Comparison of ENCODE assay signal across 10 mouse cellular contexts in the genomic region with DNA sequence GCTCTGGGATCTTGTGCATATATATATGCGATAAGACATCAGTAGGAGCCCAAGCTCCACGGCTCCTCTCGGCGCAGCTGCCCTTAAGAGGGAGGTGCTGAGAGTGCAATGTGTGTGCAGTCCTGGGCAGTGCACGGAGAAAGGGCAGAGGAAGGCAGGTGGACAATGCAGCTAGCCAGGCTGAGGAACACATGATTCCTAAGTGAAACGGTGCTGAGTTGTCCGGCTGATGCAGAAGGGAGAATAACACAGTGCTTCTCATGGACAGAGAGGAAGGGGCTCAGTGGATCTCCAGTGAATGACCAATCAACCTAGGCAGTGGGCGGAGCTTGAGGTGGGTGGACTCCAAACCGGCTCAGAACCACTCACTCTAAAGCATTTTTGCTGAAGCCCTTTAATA. TPM values are rescaled to one million over a fixed set of nuclear protein-coding genes. Genes with fewer than 3 reads are reported as not detected.
DNase-seq lines count a peak whose midpoint lies in the region; ATAC-seq and TF ChIP-seq lines count a peak whose summit lies in the region.
"Had no signal": no experiment of that assay in that cellular context is flagged by ENCODE, and none has a peak within 500 bp of the region (broad histone marks: within the 10 kb centered on the region; RNA-seq: fewer than 3 reads in every experiment).

No protein-coding gene starts in this region.

- H3K4me2 ChIP-seq in midbrain, embryonic 16.5 days (ENCODE audit: low read length): no peak overlapping the region
- no peak overlapping the region for H3K4me2 ChIP-seq in midbrain, embryonic 11.5 days
- peak overlapping the region; percentile 39 for H3K4me2 ChIP-seq in limb, embryonic 11.5 days (ENCODE audit: low read depth, severe bottlenecking)

- no peak overlapping the region for H3K9ac ChIP-seq in midbrain, embryonic 16.5 days (ENCODE audit: low read depth, low read length)
- H3K9ac ChIP-seq in midbrain, embryonic 11.5 days (ENCODE audit: low read length): no peak overlapping the region
- no peak overlapping the region for H3K9ac ChIP-seq in limb, embryonic 11.5 days (ENCODE audit: low read length)

- H3K27ac ChIP-seq in midbrain, embryonic 16.5 days (ENCODE audit: low read length): no peak overlapping the region
- H3K27ac ChIP-seq in midbrain, embryonic 11.5 days (ENCODE audit: low read depth, low read length): no peak overlapping the region
- peak overlapping the region; percentile 61; the same call in 1 of the 2 replicates for H3K27ac ChIP-seq in limb, embryonic 11.5 days (replicated peaks; ENCODE audit: low read depth, low read length)
- no peak overlapping the region for H3K27ac ChIP-seq in layer of hippocampus, adult 2 months

- H3K36me3 ChIP-seq in midbrain, embryonic 16.5 days (ENCODE audit: control insufficient read depth, insufficient read depth, low read length): peaks cover 3% of the 10 kb centered on the region; the same call in 1 of the 2 replicates
- H3K36me3 ChIP-seq in midbrain, embryonic 11.5 days (ENCODE audit: control insufficient read depth, insufficient read depth, low read length): 0 out of 2 replicates have a peak, but pooled peaks cover 4% of the 10 kb centered on the region
- peaks cover 6% of the 10 kb centered on the region; the same call in 1 of the 2 replicates for H3K36me3 ChIP-seq in limb, embryonic 11.5 days (ENCODE audit: control insufficient read depth, insufficient read depth, low read length)

- peak; percentile 13 for DNase-seq in adrenal gland, postnatal 14 days
- DNase-seq in adrenal gland, adult (ENCODE audit: inconsistent age in 2 of 2, low spot score in 1 of 2): no peak
- no peak for DNase-seq in midbrain, embryonic 11.5 days (ENCODE audit: low spot score, missing footprints)
- DNase-seq in limb, embryonic 11.5 days (ENCODE audit: low spot score): peak; percentile 66
- DNase-seq in layer of hippocampus, adult 2 months (ENCODE audit: low spot score in 2 of 2): no peak
- no peak for DNase-seq in c-Kit-positive CD71-positive TER-119-positive erythroid progenitor cells, embryonic 14.5 days (ENCODE audit: low spot score)
- DNase-seq in gastrocnemius, postnatal 10 days: no peak
- DNase-seq: cerebellum, postnatal 10 days; lung, postnatal 10 days had no signal

- H3K9me3 ChIP-seq in midbrain, embryonic 16.5 days (replicated peaks; ENCODE audit: control insufficient read depth, low read length, poor library complexity, severe bottlenecking): no peaks in the 10 kb centered on the region
- H3K9me3 ChIP-seq in midbrain, embryonic 11.5 days (ENCODE audit: control insufficient read depth, low read length): no peaks in the 10 kb centered on the region
- H3K9me3 ChIP-seq in limb, embryonic 11.5 days (ENCODE audit: control insufficient read depth, low read length): no peaks in the 10 kb centered on the region

- WGBS in midbrain, embryonic 16.5 days: 75% methylated on average over 9 of the region's 9 CpGs
- 81% methylated on average over 9 of the region's 9 CpGs for WGBS in midbrain, embryonic 11.5 days
- 27% methylated on average over 9 of the region's 9 CpGs for WGBS in limb, embryonic 11.5 days

- H3K4me3 ChIP-seq in midbrain, embryonic 16.5 days (ENCODE audit: low read depth, low read length): no peak overlapping the region
- H3K4me3 ChIP-seq in midbrain, embryonic 11.5 days (ENCODE audit: low read depth, low read length): no peak overlapping the region
- no peak overlapping the region for H3K4me3 ChIP-seq in limb, embryonic 11.5 days (ENCODE audit: low read depth, low read length)
- no peak overlapping the region for H3K4me3 ChIP-seq in layer of hippocampus, adult 2 months

- H3K27me3 ChIP-seq in midbrain, embryonic 16.5 days (ENCODE audit: control insufficient read depth, insufficient read depth, low read depth, low read length): no peaks in the 10 kb centered on the region
- H3K27me3 ChIP-seq in midbrain, embryonic 11.5 days (ENCODE audit: control insufficient read depth, insufficient read depth, low read length): no peaks in the 10 kb centered on the region
- no peaks in the 10 kb centered on the region for H3K27me3 ChIP-seq in limb, embryonic 11.5 days (ENCODE audit: control insufficient read depth, insufficient read depth, low read length)

- peak; percentile 37; the same call in 1 of the 2 replicates for ATAC-seq in midbrain, embryonic 16.5 days
- no peak for ATAC-seq in midbrain, embryonic 11.5 days (ENCODE audit: low FRiP score)
- ATAC-seq in limb, embryonic 11.5 days (ENCODE audit: insufficient number of reproducible peaks, low FRiP score, low TSS enrichment, low read depth): peak; percentile 64

- no peak for TF ChIP-seq CTCF in layer of hippocampus, adult 2 months (conservative IDR thresholded peaks at IDR 0.05)

- H3K4me1 ChIP-seq in midbrain, embryonic 16.5 days (ENCODE audit: control insufficient read depth, insufficient read depth, low read length): no peaks in the 10 kb centered on the region
- no peaks in the 10 kb centered on the region for H3K4me1 ChIP-seq in midbrain, embryonic 11.5 days (ENCODE audit: control insufficient read depth, insufficient read depth, low read length)
- peaks cover 30% of the 10 kb centered on the region for H3K4me1 ChIP-seq in limb, embryonic 11.5 days (ENCODE audit: control insufficient read depth, insufficient read depth, low read length)

RNA-seq across cellular contexts. Expression of gene Bend4, which starts 26.5 kb away (rescaled TPM):
- 1.9 and 2.6 TPM in 2 replicates for total RNA-seq in adrenal gland, postnatal 14 days (2021)
- 12.6 and 13.8 TPM in 2 replicates for polyA plus RNA-seq in midbrain, embryonic 16.5 days (2015; fragmentation: Nextera tagmentation; extraction: Ambion mirVana)
- polyA plus RNA-seq in midbrain, embryonic 11.5 days (2014; fragmentation: Nextera tagmentation; extraction: Ambion mirVana): 10.8 and 11.3 TPM in 2 replicates
- polyA plus RNA-seq in limb, embryonic 11.5 days (2014; fragmentation: Nextera tagmentation; extraction: Ambion mirVana): 12.1 and 16.0 TPM in 2 replicates
- 1 to 10 TPM; 9.2 to 9.4 TPM for total RNA-seq in layer of hippocampus, adult 2 months (2021)
- 1 to 10 TPM; 1.8 to 2.1 TPM for total RNA-seq in gastrocnemius, postnatal 10 days (2021)

Comparison
In these comparisons a context has a peak if more than half of its experiments do, and no peak if none do; other contexts are left out.
1. DNase-seq: peak in adrenal gland, postnatal 14 days (single experiment) and limb, embryonic 11.5 days (single experiment); none in adrenal gland, adult (0 of 2), midbrain, embryonic 11.5 days (single experiment), layer of hippocampus, adult 2 months (0 of 2), c-Kit-positive CD71-positive TER-119-positive erythroid progenitor cells, embryonic 14.5 days (single experiment) and gastrocnemius, postnatal 10 days (single experiment).